Mouse (Mus musculus): ENCODE data around the gene Gm48551. TPM values are rescaled to one million over a fixed set of nuclear protein-coding genes. Genes with fewer than 3 reads are reported as not detected.

The Gm48551 gene
- 1.6 TPM for polyA plus RNA-seq (2017; shearing (Covaris generic))

DNA sequence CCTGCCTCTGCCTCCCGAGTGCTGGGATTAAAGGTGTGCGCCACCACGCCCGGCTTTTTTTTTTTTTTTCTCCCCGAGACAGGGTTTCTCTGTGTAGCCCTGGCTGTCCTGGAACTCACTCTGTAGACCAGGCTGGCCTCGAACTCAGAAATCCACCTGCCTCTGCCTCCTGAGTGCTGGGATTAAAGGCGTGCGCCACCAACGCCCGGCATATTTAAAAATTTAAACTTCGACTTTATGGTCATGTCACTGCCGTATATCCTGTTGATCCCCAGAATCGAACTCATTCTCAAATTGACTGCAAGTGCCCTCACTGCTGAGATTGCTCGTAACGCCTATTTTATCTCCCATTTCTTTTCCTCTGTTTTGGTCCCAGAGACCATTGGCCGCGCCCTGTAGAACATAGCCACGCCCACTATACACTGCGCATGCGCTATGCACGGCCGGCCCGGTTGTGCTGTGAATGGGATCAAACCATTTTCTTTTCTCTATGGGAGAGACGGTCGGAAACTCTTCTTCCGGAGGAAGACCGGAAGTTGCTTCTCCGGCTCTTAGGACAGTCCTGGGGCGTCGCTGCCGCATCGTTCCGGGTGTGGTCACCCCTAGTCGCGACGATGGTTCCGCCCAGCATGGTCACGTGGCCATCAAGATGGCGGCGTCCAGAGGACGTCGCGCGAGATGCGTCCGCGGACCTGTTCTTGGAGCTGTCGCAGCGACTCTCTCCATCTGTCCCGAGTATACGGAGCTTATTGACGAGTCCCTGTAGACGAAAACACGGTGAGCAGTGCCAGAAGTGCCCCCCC lies at the start of gene Gm48551, which contains the start of gene Dohh:
Gene Gm48551, plus strand, starts transcription at position 665 of the 803 bp plus-strand sequence.
Gene Dohh, plus strand, starts transcription at position 627 of the 803 bp plus-strand sequence.

DNA sequence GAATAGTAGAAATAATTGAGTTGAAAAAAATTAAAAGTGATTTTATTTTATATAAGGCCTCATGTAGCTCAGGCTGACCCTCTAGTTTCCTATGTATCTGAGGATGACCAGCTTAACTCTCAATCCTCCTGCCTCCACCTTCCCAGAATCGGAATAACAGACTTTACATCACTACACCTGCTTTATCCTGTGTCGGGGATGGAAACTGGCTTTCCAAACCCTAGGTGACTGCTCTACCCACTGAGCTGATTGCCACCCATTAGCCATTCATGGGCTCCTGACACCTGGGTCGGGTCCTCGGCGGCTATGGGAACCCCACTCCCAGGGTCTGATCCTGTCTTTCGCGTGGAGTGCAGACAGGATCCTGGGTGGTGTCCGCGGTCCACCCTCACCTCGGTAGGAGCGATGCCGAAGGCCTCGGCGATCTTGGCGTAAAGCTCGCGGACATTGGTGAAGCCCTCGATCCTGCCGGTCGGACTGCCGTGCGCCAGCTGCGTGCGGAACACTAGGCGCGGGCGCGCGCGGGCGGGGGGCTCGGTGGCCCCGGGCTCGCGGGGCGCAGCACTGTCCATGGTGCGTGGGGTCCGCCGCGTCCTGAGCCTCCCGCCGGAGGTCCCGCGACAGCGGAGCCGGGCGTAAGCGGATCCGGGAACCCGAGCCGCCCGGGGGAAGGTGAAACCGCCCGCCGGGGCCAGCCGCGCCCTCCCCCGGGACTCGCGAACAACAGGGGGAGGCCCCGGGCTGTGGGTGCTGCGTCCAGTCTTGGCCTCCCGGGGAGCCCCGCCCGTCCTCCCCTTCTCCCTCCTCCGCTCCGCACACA lies 41.4 kb upstream of the Gm48551 start, which contains the start of gene Gipc3:
Gene Gipc3, minus strand, starts transcription at position 581 of the 820 bp plus-strand sequence.

DNA sequence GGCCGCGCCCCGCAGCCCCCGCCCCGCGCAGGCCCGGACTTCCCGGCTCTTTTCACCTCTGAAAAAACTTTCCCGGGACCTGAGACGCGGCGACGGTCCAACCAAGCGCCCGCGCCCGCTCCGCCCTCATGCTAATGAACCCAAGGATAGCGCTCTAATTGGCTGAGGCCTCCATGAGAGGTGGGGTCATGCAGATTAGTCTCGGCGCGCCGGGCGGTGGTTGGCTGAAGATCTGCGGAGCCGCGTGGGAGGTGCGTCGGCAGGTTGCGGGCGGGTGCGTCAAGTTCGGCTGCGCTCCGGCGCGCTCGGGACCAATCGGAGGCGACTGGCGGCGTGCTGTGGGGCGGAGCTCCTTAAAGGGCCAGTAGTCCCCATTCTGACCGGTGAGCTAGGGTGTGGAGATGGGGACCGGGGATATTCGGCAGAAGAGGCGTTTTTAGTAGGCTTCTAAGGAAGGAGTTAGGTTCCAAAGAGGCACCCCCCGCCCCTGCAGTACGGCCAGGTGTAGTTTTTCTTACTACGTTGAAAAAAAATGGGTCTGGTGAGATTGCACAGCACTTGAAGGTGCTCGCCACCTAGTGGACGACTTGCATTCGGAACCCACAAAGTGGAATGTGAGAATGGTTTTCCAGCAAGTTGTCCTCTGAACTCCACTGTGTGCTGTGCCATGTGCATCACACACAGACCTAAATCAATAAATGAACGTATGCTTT lies 33.8 kb upstream of the Gm48551 start, which contains the start of gene Hmg20b:
Gene Hmg20b, minus strand, starts transcription at position 130 of the 713 bp plus-strand sequence.

DNA sequence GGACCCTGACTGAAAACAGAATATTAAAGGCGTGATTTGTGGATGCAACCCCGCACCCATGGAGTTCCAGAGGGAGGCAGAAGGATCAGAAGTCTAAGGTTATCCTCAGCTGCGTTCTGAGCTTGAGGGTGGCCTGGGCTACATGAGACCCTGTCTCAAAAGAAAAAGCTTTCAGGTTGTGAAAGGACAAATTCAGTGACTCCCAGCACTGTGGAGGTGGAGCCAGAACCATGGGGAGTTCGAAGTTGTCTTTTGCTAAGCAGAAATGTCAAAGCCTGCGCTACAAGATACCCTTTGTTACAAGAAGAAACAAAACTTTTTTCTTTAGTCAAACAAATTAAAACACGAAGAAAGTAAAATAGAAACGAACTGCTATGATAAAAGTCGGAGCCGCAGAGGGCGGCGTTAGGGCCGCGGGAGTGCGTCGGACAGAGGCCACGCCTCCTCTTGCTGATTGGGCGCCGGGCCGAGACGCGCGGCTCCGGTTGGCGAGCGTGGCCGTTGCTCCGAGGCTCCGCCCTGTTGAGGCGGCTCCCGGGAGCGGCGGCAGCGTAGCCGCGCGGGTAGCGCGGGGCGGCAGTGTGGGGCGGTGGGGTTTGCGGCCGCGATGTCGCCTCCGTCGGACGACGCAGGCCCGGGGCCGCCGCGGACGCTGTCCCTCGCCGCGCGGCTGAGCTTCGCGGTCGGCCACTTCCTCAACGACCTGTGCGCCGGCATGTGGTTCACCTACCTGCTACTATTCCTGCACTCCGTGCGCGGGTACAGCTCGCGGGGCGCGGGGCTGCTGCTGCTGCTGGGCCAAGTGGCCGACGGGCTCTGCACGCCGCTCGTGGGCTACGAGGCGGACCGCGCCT lies 27.0 kb upstream of the Gm48551 start, which contains the start of gene Mfsd12:
Gene Mfsd12, plus strand, starts transcription at position 501 of the 854 bp plus-strand sequence.

DNA sequence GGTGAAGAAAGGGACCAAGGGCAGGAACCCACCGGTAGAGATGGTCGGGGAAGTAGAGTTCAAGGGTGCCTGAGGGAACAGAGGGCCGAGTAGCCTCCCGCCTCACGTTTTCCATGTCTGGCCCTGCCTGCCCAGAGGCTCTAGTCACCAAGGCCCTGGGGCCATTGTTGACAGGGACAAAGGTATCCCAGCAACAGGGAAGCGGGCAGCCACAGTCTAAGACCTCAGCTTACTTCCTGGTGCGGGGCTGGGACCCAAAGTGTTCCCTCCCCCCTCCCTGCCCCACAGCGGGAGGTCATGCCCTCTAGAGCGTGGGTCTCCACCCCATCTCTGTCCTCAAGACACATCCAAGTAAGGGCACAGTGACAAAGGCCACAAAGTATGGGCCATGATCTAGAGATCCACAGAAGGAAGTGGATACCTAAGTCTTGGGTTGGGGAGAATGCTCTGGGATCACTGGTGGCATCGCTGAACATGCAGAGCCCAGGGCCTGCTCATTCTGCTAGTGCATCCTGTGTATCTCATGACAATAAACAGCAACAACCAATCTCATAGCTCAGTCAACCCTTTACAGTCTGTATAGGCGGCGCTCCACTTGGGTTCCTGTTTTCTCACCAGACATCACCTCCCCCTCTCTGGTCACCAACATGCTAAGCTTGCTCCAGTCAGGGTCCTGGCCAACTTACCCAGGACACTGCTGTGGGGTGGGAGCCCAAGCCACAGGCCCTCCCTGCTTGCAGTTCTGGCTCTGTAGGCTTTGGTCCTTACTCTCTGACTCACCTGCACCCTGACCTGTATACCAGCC lies 18.4 kb upstream of the Gm48551 start, which contains the start of gene 4930404N11Rik:
Gene 4930404N11Rik, minus strand, starts transcription at position 145 of the 805 bp plus-strand sequence.

DNA sequence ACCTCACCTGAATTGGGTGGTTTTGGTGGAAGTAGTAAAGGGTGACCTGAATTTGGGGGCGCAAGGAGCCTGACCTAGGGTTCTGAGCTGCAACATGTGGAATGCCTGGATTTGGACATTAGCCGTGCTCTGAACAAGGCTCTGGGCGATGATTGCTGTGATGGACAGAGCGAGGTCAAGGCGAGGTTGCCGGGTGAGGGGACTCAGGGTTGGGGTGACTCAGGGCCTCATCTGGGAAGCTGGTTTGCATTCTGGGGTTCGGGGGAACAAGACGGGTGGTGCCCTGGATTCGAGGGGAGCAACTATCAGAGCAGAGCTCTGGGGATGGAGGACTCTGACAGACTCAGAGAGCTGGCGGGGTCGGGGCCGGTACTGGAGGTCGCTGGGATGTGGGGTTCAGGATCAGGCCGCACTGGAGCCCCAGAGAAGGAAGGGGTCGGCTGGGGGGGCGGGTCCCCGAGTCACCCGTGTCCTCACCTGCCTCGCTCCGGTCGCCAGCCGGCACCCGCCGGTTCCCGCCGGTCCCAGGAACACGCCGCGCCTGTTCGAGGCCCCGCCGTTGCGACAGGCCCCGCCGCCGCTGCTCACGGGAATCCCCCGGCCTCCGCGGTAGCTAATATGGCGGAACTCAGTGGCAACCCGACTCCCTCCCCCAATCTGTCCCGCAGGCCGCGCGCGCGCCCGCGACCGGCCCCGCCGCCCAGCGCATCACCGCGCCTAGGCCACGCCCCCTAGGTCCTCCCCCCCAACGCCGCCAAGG lies 6.3 kb upstream of the Gm48551 start, which contains the start of gene Fzr1:
Gene Fzr1, minus strand, starts transcription at position 724 of the 760 bp plus-strand sequence.

DNA sequence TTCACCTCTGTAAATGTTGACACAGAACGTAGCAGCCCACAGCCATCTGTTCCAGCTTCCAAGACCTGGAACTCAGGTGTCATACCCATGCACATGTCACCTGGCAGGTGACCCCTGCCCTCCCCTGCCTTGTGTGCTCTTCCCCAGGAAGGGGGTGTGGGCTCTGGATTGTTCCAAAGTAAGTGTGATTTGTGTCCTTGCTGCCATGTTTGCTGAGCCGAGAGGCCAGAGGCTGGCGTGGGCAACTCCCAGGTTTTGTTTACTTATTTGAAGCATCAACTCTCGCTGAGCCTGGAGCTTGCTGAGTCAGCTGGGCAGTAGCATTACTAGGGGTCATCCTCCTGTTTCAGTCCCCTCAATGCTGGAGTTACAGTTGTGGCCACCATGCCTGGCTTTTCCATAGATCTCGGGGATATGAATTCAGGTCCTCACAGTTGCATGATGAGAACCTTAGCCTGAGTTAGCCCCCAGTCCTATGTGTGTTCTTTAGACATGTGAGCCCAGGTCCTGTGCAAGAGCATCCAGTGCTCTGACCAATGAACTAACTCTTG lies 4.3 kb downstream of the Gm48551 start, which contains the start of gene Gm48552:
Gene Gm48552, plus strand, starts transcription at position 501 of the 551 bp plus-strand sequence.

DNA sequence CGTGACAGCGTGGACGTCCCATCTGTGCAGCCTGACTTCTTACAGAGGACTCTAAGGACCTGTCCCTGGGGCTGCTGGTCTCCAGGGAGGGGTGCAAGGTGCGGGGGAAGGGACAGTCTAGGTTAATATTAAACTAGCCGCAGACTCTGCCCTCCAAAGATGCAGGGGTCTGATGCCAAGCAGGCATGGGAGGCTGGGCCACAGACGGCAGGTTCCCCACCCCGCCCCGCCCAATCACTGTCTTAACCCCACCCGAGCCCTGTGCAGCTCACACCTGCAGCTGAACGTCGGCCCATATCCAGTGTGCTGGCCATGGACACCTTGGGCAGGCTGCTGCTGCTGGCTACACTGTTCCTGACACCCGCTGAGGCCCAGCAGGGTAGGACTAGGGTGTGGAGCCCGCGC lies 8.5 kb downstream of the Gm48551 start, which contains the start of gene Smim24:
Gene Smim24, plus strand, starts transcription at position 271 of the 405 bp plus-strand sequence.

Other genes starting within 250 kb of the Gm48551 start
- 74.9 TPM for gene Zbtb7a, start 249.2 kb upstream of the Gm48551 start, polyA plus RNA-seq (2017; shearing (Covaris generic))
- gene Pias4, start 216.5 kb upstream of the Gm48551 start, polyA plus RNA-seq (2017; shearing (Covaris generic)): 39.4 TPM
- gene Eef2, start 207.8 kb upstream of the Gm48551 start, polyA plus RNA-seq (2017; shearing (Covaris generic)): 872 TPM
- 90.2 TPM for gene Dapk3, start 201.5 kb upstream of the Gm48551 start, polyA plus RNA-seq (2017; shearing (Covaris generic))
- gene 4930442H23Rik, start 200.6 kb upstream of the Gm48551 start, polyA plus RNA-seq (2017; shearing (Covaris generic)): 0.70 TPM
- 0.21 TPM for gene Nmrk2, start 182.4 kb upstream of the Gm48551 start, polyA plus RNA-seq (2017; shearing (Covaris generic))
- 5.9 TPM for gene Atcay, start 153.6 kb upstream of the Gm48551 start, polyA plus RNA-seq (2017; shearing (Covaris generic))
- 5.5 TPM for gene Zfr2, start 151.3 kb upstream of the Gm48551 start, polyA plus RNA-seq (2017; shearing (Covaris generic))
- 59.6 TPM for gene Matk, start 131.5 kb upstream of the Gm48551 start, polyA plus RNA-seq (2017; shearing (Covaris generic))
- gene Mrpl54, start 117.5 kb upstream of the Gm48551 start, polyA plus RNA-seq (2017; shearing (Covaris generic)): 146 TPM
- gene Apba3, start 117.5 kb upstream of the Gm48551 start, polyA plus RNA-seq (2017; shearing (Covaris generic)): 40.4 TPM
- 10.0 TPM for gene Tjp3, start 92.9 kb upstream of the Gm48551 start, polyA plus RNA-seq (2017; shearing (Covaris generic))
- gene Pip5k1c, start 91.5 kb upstream of the Gm48551 start, polyA plus RNA-seq (2017; shearing (Covaris generic)): 81.0 TPM
- 42.4 TPM for gene Cactin, start 63.4 kb upstream of the Gm48551 start, polyA plus RNA-seq (2017; shearing (Covaris generic))
- gene Tbxa2r, start 55.7 kb upstream of the Gm48551 start, polyA plus RNA-seq (2017; shearing (Covaris generic)): 14.6 TPM
- gene Gipc3, start 41.2 kb upstream of the Gm48551 start, polyA plus RNA-seq (2017; shearing (Covaris generic)): not detected
- 27.3 TPM for gene Hmg20b, start 34.0 kb upstream of the Gm48551 start, polyA plus RNA-seq (2017; shearing (Covaris generic))
- 3.1 TPM for gene Mfsd12, start 27.0 kb upstream of the Gm48551 start, polyA plus RNA-seq (2017; shearing (Covaris generic))
- gene 4930404N11Rik, start 18.6 kb upstream of the Gm48551 start, polyA plus RNA-seq (2017; shearing (Covaris generic)): not detected
- 46.9 TPM for gene Fzr1, start 6.0 kb upstream of the Gm48551 start, polyA plus RNA-seq (2017; shearing (Covaris generic))
- 41.2 TPM for gene Dohh, start within 50 bp of the Gm48551 start, polyA plus RNA-seq (2017; shearing (Covaris generic))
- gene Gm48552, start 4.5 kb downstream of the Gm48551 start, polyA plus RNA-seq (2017; shearing (Covaris generic)): 1.6 TPM
- gene Smim24, start 8.6 kb downstream of the Gm48551 start, polyA plus RNA-seq (2017; shearing (Covaris generic)): 1.1 TPM
- gene Nfic, start 71.2 kb downstream of the Gm48551 start, polyA plus RNA-seq (2017; shearing (Covaris generic)): 17.9 TPM
- gene Celf5, start 98.2 kb downstream of the Gm48551 start, polyA plus RNA-seq (2017; shearing (Covaris generic)): not detected
- gene Ncln, start 111.9 kb downstream of the Gm48551 start, polyA plus RNA-seq (2017; shearing (Covaris generic)): 104 TPM
- gene S1pr4, start 115.7 kb downstream of the Gm48551 start, polyA plus RNA-seq (2017; shearing (Covaris generic)): 64.0 TPM
- gene Gna15, start 139.8 kb downstream of the Gm48551 start, polyA plus RNA-seq (2017; shearing (Covaris generic)): 89.2 TPM
- gene Gna11, start 160.7 kb downstream of the Gm48551 start, polyA plus RNA-seq (2017; shearing (Covaris generic)): 9.8 TPM
- gene Aes, start 175.0 kb downstream of the Gm48551 start, polyA plus RNA-seq (2017; shearing (Covaris generic)): 893 TPM
- gene Tle2, start 190.1 kb downstream of the Gm48551 start, polyA plus RNA-seq (2017; shearing (Covaris generic)): 1.2 TPM
- 1.5 TPM for gene Tle6, start 216.6 kb downstream of the Gm48551 start, polyA plus RNA-seq (2017; shearing (Covaris generic))
- 2.0 TPM for gene BC025920, start 221.8 kb downstream of the Gm48551 start, polyA plus RNA-seq (2017; shearing (Covaris generic))
- 7.3 TPM for gene Sirt6, start 243.3 kb downstream of the Gm48551 start, polyA plus RNA-seq (2017; shearing (Covaris generic))
- 2.4 TPM for gene Ankrd24, start 244.1 kb downstream of the Gm48551 start, polyA plus RNA-seq (2017; shearing (Covaris generic))

All from effector memory CD4-positive, alpha-beta T cell, adult 5 months (primary cell).